Mouse (Mus musculus) heart, adult 2 months (tissue): Measurements from ENCODE around the gene Foxj3. TPM values are rescaled to one million over a fixed set of nuclear protein-coding genes. Genes with fewer than 3 reads are reported as not detected.

Experiments
- DNase-seq, 2 experiments: peaks; one replicate each; pipeline ENCODE4 v3.0.0; 2021
- H3K27ac ChIP-seq: fragments of 200-600 bp; 2 replicates; pipeline ENCODE4 v1.8.1; 2022
- H3K27me3 ChIP-seq: fragments of 200-500 bp; 2 replicates; pipeline ENCODE4 v1.6.1; 2012; ENCODE audit warnings: mild to moderate bottlenecking, low read length, inconsistent platforms, mixed read lengths; ENCODE audit not compliant: control insufficient read depth, insufficient read depth
- H3K36me3 ChIP-seq: fragments of 200-500 bp; 2 replicates; pipeline ENCODE4 v1.6.1; 2012; ENCODE audit warnings: low read length, inconsistent platforms; ENCODE audit not compliant: control insufficient read depth, insufficient read depth
- H3K4me1 ChIP-seq: fragments of 200-500 bp; 2 replicates; pipeline ENCODE4 v1.6.1; 2011; ENCODE audit warnings: low read length; ENCODE audit not compliant: control insufficient read depth, insufficient read depth
- H3K4me3 ChIP-seq: fragments of 200-600 bp; 2 replicates; pipeline ENCODE4 v1.8.1; 2022
- H3K79me2 ChIP-seq: fragments of 200-500 bp; replicated peaks from 2 replicates; pipeline ENCODE4 v1.6.1; 2012; ENCODE audit warnings: mild to moderate bottlenecking, inconsistent platforms, low read length, moderate library complexity, mixed read lengths; ENCODE audit not compliant: control insufficient read depth, insufficient read depth
- H3K9ac ChIP-seq: fragments of 200-500 bp; 2 replicates; pipeline ENCODE4 v1.6.1; 2012; ENCODE audit warnings: low read depth, mild to moderate bottlenecking, control low read depth, inconsistent platforms, low read length, mixed read lengths
- CTCF ChIP-seq: fragments of 200-600 bp; IDR thresholded peaks from 2 replicates; pipeline ENCODE4 v1.8.1; 2022; ENCODE audit warnings: antibody characterized with exemption, mild to moderate bottlenecking, moderate library complexity
- EP300 ChIP-seq: fragments of 200-500 bp; IDR thresholded peaks from 2 replicates; pipeline ENCODE4 v1.6.1; 2011; ENCODE audit warnings: low read depth, low read length, control low read depth; ENCODE audit not compliant: insufficient read depth
- POLR2A ChIP-seq: fragments of 200-500 bp; IDR thresholded peaks from 2 replicates; pipeline ENCODE4 v1.6.1; 2011; ENCODE audit warnings: mild to moderate bottlenecking, low read depth, low read length, control low read depth; ENCODE audit not compliant: insufficient read depth
- WGBS: fragments of 180-500 bp; shearing (Covaris S2); methylation state at CpG from one replicate; pipeline ENCODE4 v1.1.7; 2018; 5-methylcytosine and 5-hydroxymethylcytosine counted together
- intact Hi-C: fragments of 180-260 bp; cut with DNase I; formaldehyde crosslinking; loops from one replicate; pipeline ENCODE4 v1.15.1; 2025
- polyA plus RNA-seq: library from polyadenylated mRNA; depleted of rRNA; stranded (reverse); fragments of >200 nt; gene quantifications from 2 replicates; pipeline ENCODE4 v1.2.3, GENCODE M21; 2012
- total RNA-seq, 2 experiments: library from RNA; stranded (reverse); gene quantifications; 2 replicates each; pipeline ENCODE4 v1.2.3; 2021

Gene Foxj3
- total and polyA plus RNA-seq, 3 experiments, result 13.5 to 32.1 (median 30.3) TPM

DNA sequence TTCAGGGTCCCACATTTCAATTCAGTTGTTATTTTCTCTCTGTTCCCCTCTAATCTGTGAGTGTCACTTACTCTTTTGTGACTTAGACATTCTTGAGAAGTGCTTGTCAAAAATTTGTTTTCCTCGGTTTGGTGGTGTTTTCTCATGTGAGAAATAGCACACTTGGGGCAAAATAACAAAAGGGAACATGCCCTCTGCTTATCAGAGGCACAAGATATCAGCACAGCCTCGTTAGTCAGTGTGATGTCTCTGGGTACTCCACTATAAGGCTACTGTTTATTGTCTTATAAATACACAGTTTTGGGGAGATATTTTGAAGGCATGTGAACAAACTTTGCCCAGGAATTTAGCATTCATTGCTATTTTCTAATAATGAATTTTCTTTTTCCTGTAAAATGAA lies 37.7 kb downstream of the Foxj3 start:
- TF ChIP-seq EP300, result no peak
- no peak for TF ChIP-seq POLR2A
- TF ChIP-seq CTCF, result no peak
- intact Hi-C loops, result no loop called here
- Histone ChIP-seq H3K27ac (no peak overlapping the region; the same call in 1 of the 2 replicates), H3K27me3 (no peaks in the 10 kb centered on the region), H3K36me3 (peaks cover 25% of the 10 kb centered on the region), H3K4me3 (no peak overlapping the region), H3K4me1 (peaks cover 2% of the 10 kb centered on the region), H3K9ac (no peak overlapping the region), H3K79me2 (peaks cover 1% of the 10 kb centered on the region)
- WGBS, result 19% methylated on average over 2 of the region's 2 CpGs
- DNase-seq, result no peak

DNA sequence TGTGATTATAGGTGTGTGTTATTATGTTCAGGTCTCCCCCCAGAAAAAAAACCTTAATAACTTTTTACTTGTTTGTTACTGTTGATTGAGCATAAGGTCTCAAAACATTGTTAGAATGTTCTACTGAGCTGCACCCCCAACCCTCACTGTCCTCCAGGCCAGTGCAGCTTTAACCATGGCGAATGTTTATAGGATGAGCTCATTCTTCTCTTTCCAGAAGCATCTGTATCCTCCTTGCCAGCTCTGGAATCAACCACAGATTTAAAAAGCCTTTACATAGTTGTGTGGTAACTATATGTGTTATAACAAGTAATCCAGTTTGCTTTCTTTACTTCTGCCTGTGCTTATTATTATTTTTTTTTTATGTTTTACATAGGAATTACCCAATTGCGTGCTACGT lies 38.7 kb downstream of the Foxj3 start:
- Histone ChIP-seq H3K36me3 (peaks cover 25% of the 10 kb centered on the region), H3K4me1 (peaks cover 2% of the 10 kb centered on the region), H3K79me2 (no peaks in the 10 kb centered on the region; the same call in none of the 2 replicates), H3K4me3 (no peak overlapping the region), H3K27ac (peak overlapping the region; percentile 24), H3K9ac (no peak overlapping the region), H3K27me3 (no peaks in the 10 kb centered on the region)
- intact Hi-C loops, result no loop called here
- 70% methylated on average over 3 of the region's 3 CpGs for WGBS
- no peak for DNase-seq
- TF ChIP-seq EP300 (no peak), CTCF (no peak), POLR2A (no peak)

DNA sequence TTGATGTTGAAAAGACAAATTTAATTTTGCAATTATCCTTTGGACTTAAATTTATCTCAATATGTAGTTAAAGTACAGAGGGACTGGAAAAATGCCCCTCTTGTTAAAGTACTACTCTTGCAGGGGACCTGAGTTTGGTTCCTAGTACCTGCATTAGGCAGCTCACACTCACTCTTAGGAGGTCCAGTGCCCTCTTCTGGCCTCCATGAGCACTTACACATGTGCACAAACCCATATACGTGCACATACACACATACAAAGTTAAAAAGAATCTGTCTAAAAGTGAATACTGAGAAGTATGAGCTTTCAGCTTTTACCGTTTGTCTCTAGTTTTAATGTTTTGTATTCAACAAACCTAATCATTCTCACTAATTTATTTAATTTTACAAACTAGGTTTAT lies 51.2 kb downstream of the Foxj3 start:
- Histone ChIP-seq H3K79me2 (peaks cover 5% of the 10 kb centered on the region), H3K36me3 (peaks cover 2% of the 10 kb centered on the region), H3K27me3 (no peaks in the 10 kb centered on the region), H3K9ac (no peak overlapping the region), H3K4me1 (peaks cover 2% of the 10 kb centered on the region; the same call in 1 of the 2 replicates), H3K4me3 (no peak overlapping the region), H3K27ac (no peak overlapping the region)
- WGBS, result 99% methylated on average over 2 of the region's 2 CpGs
- DNase-seq, result no peak
- intact Hi-C loops, result no loop called here
- TF ChIP-seq POLR2A, result no peak
- TF ChIP-seq CTCF, result peak; percentile 31

- H3K27me3 ChIP-seq, result no peaks in the 10 kb centered on the region
- no peak overlapping the region for H3K4me3 ChIP-seq
- peaks cover 2% of the 10 kb centered on the region; the same call in 1 of the 2 replicates for H3K4me1 ChIP-seq
- peaks cover 6% of the 10 kb centered on the region for H3K79me2 ChIP-seq
- intact Hi-C loops, result no loop called here
- no peak overlapping the region for H3K9ac ChIP-seq
- no peak overlapping the region for H3K27ac ChIP-seq
- peaks cover 2% of the 10 kb centered on the region for H3K36me3 ChIP-seq
- 83% methylated on average over 2 of the region's 2 CpGs for WGBS
- no peak for DNase-seq
- TF ChIP-seq CTCF, result no peak
Observed at GRCm38 (mm10) chr4:119589423-119589822, 52.6 kb downstream of the Foxj3 start.

GRCm38 (mm10) chr4:119590027-119590426 lies 53.2 kb downstream of the Foxj3 start:
- no peak for TF ChIP-seq EP300
- TF ChIP-seq POLR2A, result no peak
- TF ChIP-seq CTCF, result no peak
- Histone ChIP-seq H3K79me2 (peaks cover 6% of the 10 kb centered on the region), H3K4me1 (peaks cover 2% of the 10 kb centered on the region; the same call in 1 of the 2 replicates), H3K27me3 (no peaks in the 10 kb centered on the region), H3K36me3 (peaks cover 2% of the 10 kb centered on the region), H3K4me3 (no peak overlapping the region), H3K9ac (no peak overlapping the region), H3K27ac (no peak overlapping the region)
- no peak for DNase-seq
- intact Hi-C loops, result loop anchor here (5.0 kb wide), 1 partner anchor 38 kb away; no protein-coding TSS in a partner anchor
- WGBS, result 81% methylated on average over 1 of the region's 1 CpGs

DNA sequence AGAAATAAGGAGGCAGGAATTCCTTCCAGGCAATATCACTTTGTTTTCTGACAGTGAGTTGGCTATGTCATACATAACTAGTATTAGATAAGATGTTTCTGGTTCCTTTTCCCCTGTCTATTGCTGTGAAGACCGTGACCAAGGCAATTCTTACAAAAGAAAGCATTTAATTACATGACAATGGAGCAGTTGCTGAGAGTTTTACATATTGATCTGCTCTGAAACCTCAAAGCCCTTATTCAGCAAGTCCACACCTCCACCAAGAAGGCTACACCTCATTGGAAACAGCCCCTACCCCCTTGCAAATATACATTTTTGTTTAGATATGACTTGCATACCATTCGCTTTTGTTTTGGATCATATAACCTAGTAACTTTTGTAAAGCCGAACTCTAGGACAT lies 55.7 kb downstream of the Foxj3 start:
- H3K9ac ChIP-seq, result no peak overlapping the region
- 63% methylated on average over 3 of the region's 3 CpGs for WGBS
- no peak overlapping the region for H3K27ac ChIP-seq
- peaks cover 2% of the 10 kb centered on the region for H3K36me3 ChIP-seq
- H3K4me1 ChIP-seq, result peaks cover 2% of the 10 kb centered on the region; the same call in 1 of the 2 replicates
- DNase-seq, result no peak
- TF ChIP-seq CTCF (no peak), EP300 (no peak)
- H3K27me3 ChIP-seq, result no peaks in the 10 kb centered on the region
- intact Hi-C loops, result loop anchor here (5.0 kb wide), 1 partner anchor 40 kb away; no protein-coding TSS in a partner anchor
- H3K79me2 ChIP-seq, result peaks cover 3% of the 10 kb centered on the region; the same call in 1 of the 2 replicates
- no peak overlapping the region for H3K4me3 ChIP-seq

- H3K9ac ChIP-seq, result no peak overlapping the region
- no peak for DNase-seq
- 92% methylated on average over 14 of the region's 14 CpGs for WGBS
- peaks cover 2% of the 10 kb centered on the region for H3K36me3 ChIP-seq
- no peak overlapping the region for H3K27ac ChIP-seq
- intact Hi-C loops, result loop anchor here (5.0 kb wide), 1 partner anchor 42 kb away; no protein-coding TSS in a partner anchor
- H3K4me1 ChIP-seq, result peaks cover 2% of the 10 kb centered on the region; the same call in 1 of the 2 replicates
- H3K27me3 ChIP-seq, result no peaks in the 10 kb centered on the region
- no peak overlapping the region for H3K4me3 ChIP-seq
- TF ChIP-seq CTCF (no peak), POLR2A (no peak), EP300 (no peak)
- peaks cover 3% of the 10 kb centered on the region; the same call in 1 of the 2 replicates for H3K79me2 ChIP-seq
Observed at GRCm38 (mm10) chr4:119594331-119594730, 57.5 kb downstream of the Foxj3 start.
